Mouse (Mus musculus): ENCODE results near the gene Dleu7. TPM values are rescaled to one million over a fixed set of nuclear protein-coding genes. Genes with fewer than 3 reads are reported as not detected.

Dleu7 gene
- polyA plus RNA-seq, 1 experiment from 2014 or later: 2.3 TPM

- no peak overlapping the region for H3K4me2 ChIP-seq (ENCODE audit: low read depth, low read length)
- WGBS: 83% methylated on average over 1 of the region's 1 CpGs
- no peaks in the 10 kb centered on the region for H3K27me3 ChIP-seq (ENCODE audit: control insufficient read depth, insufficient read depth, low read length)
- no peaks in the 10 kb centered on the region for H3K9me3 ChIP-seq (replicated peaks; ENCODE audit: control insufficient read depth, low read length)
- H3K36me3 ChIP-seq (replicated peaks; ENCODE audit: control insufficient read depth, insufficient read depth, low read depth, low read length): no peaks in the 10 kb centered on the region
- H3K9ac ChIP-seq (replicated peaks; ENCODE audit: low read length): no peak overlapping the region
- DNase-seq (ENCODE audit: low spot score) (no peak), ATAC-seq (replicated peaks; ENCODE audit: insufficient number of reproducible peaks, low FRiP score, low TSS enrichment, low read depth) (no peak)
- H3K4me1 ChIP-seq (ENCODE audit: control insufficient read depth, insufficient read depth, low read length): no peaks in the 10 kb centered on the region
- H3K4me3 ChIP-seq (ENCODE audit: low read depth, low read length): no peak overlapping the region
- no peak overlapping the region for H3K27ac ChIP-seq (replicated peaks; ENCODE audit: low read depth, low read length)
Observed at GRCm38 (mm10) chr14:62307555-62307954, 14.7 kb upstream of the Dleu7 start.

- WGBS: 79% methylated on average over 3 of the region's 3 CpGs
- H3K4me1 ChIP-seq (ENCODE audit: control insufficient read depth, insufficient read depth, low read length): no peaks in the 10 kb centered on the region
- H3K9ac ChIP-seq (replicated peaks; ENCODE audit: low read length): no peak overlapping the region
- DNase-seq (ENCODE audit: low spot score) (no peak), ATAC-seq (replicated peaks; ENCODE audit: insufficient number of reproducible peaks, low FRiP score, low TSS enrichment, low read depth) (no peak)
- no peaks in the 10 kb centered on the region for H3K36me3 ChIP-seq (replicated peaks; ENCODE audit: control insufficient read depth, insufficient read depth, low read depth, low read length)
- no peaks in the 10 kb centered on the region for H3K9me3 ChIP-seq (replicated peaks; ENCODE audit: control insufficient read depth, low read length)
- H3K27me3 ChIP-seq (ENCODE audit: control insufficient read depth, insufficient read depth, low read length): no peaks in the 10 kb centered on the region
- no peak overlapping the region for H3K4me2 ChIP-seq (ENCODE audit: low read depth, low read length)
- H3K4me3 ChIP-seq (ENCODE audit: low read depth, low read length): no peak overlapping the region
- H3K27ac ChIP-seq (replicated peaks; ENCODE audit: low read depth, low read length): no peak overlapping the region
Observed at GRCm38 (mm10) chr14:62300031-62300430, 7.2 kb upstream of the Dleu7 start.

- 87% methylated on average over 1 of the region's 1 CpGs for WGBS
- H3K27me3 ChIP-seq (ENCODE audit: control insufficient read depth, insufficient read depth, low read length): no peaks in the 10 kb centered on the region
- H3K27ac ChIP-seq (replicated peaks; ENCODE audit: low read depth, low read length): no peak overlapping the region
- DNase-seq (ENCODE audit: low spot score): no peak
- H3K4me1 ChIP-seq (ENCODE audit: control insufficient read depth, insufficient read depth, low read length): no peaks in the 10 kb centered on the region
- no peak overlapping the region for H3K9ac ChIP-seq (replicated peaks; ENCODE audit: low read length)
- H3K4me3 ChIP-seq (ENCODE audit: low read depth, low read length): no peak overlapping the region
- H3K4me2 ChIP-seq (ENCODE audit: low read depth, low read length): no peak overlapping the region
- no peaks in the 10 kb centered on the region for H3K36me3 ChIP-seq (replicated peaks; ENCODE audit: control insufficient read depth, insufficient read depth, low read depth, low read length)
- no peaks in the 10 kb centered on the region for H3K9me3 ChIP-seq (replicated peaks; ENCODE audit: control insufficient read depth, low read length)
- ATAC-seq (replicated peaks; ENCODE audit: insufficient number of reproducible peaks, low FRiP score, low TSS enrichment, low read depth): no peak
Observed at GRCm38 (mm10) chr14:62298808-62299207, 6.0 kb upstream of the Dleu7 start.

GRCm38 (mm10) chr14:62292166-62292487, 720 bp downstream of the Dleu7 start:
- Histone ChIP-seq H3K9me3 (replicated peaks; ENCODE audit: control insufficient read depth, low read length) (no peaks in the 10 kb centered on the region), H3K27me3 (ENCODE audit: control insufficient read depth, insufficient read depth, low read length) (0 out of 2 replicates have a peak, but pooled peaks cover 3% of the 10 kb centered on the region), H3K4me3 (ENCODE audit: low read depth, low read length) (peak overlapping the region; percentile 47), H3K4me1 (ENCODE audit: control insufficient read depth, insufficient read depth, low read length) (peaks cover 4% of the 10 kb centered on the region; the same call in 1 of the 2 replicates), H3K4me2 (ENCODE audit: low read depth, low read length) (peak overlapping the region; percentile 99), H3K9ac (replicated peaks; ENCODE audit: low read length) (peak overlapping the region; percentile 64), H3K27ac (replicated peaks; ENCODE audit: low read depth, low read length) (no peak overlapping the region), H3K36me3 (replicated peaks; ENCODE audit: control insufficient read depth, insufficient read depth, low read depth, low read length) (no peaks in the 10 kb centered on the region)
- 27% methylated on average over 6 of the region's 7 CpGs for WGBS
- DNase-seq (ENCODE audit: low spot score) (no peak), ATAC-seq (replicated peaks; ENCODE audit: insufficient number of reproducible peaks, low FRiP score, low TSS enrichment, low read depth) (0 out of 2 replicates have a peak, but pooled peaks have one; percentile 44)

- Histone ChIP-seq H3K4me1 (ENCODE audit: control insufficient read depth, insufficient read depth, low read length) (peaks cover 4% of the 10 kb centered on the region; the same call in 1 of the 2 replicates), H3K9ac (replicated peaks; ENCODE audit: low read length) (no peak overlapping the region), H3K4me2 (ENCODE audit: low read depth, low read length) (no peak overlapping the region), H3K36me3 (replicated peaks; ENCODE audit: control insufficient read depth, insufficient read depth, low read depth, low read length) (no peaks in the 10 kb centered on the region), H3K27me3 (ENCODE audit: control insufficient read depth, insufficient read depth, low read length) (0 out of 2 replicates have a peak, but pooled peaks cover 3% of the 10 kb centered on the region), H3K4me3 (ENCODE audit: low read depth, low read length) (no peak overlapping the region), H3K27ac (replicated peaks; ENCODE audit: low read depth, low read length) (no peak overlapping the region), H3K9me3 (replicated peaks; ENCODE audit: control insufficient read depth, low read length) (no peaks in the 10 kb centered on the region)
- no peak for ATAC-seq (replicated peaks; ENCODE audit: insufficient number of reproducible peaks, low FRiP score, low TSS enrichment, low read depth)
- WGBS: 100% methylated on average over 1 of the region's 1 CpGs
- no peak for DNase-seq (ENCODE audit: low spot score)
Observed at GRCm38 (mm10) chr14:62291406-62291987, 1.4 kb downstream of the Dleu7 start.

GRCm38 (mm10) chr14:62288731-62289130, 4.1 kb downstream of the Dleu7 start:
- 91% methylated on average over 3 of the region's 3 CpGs for WGBS
- DNase-seq (ENCODE audit: low spot score) (no peak), ATAC-seq (replicated peaks; ENCODE audit: insufficient number of reproducible peaks, low FRiP score, low TSS enrichment, low read depth) (no peak)
- Histone ChIP-seq H3K4me3 (ENCODE audit: low read depth, low read length) (no peak overlapping the region), H3K27ac (replicated peaks; ENCODE audit: low read depth, low read length) (no peak overlapping the region), H3K36me3 (replicated peaks; ENCODE audit: control insufficient read depth, insufficient read depth, low read depth, low read length) (no peaks in the 10 kb centered on the region), H3K4me2 (ENCODE audit: low read depth, low read length) (no peak overlapping the region), H3K9me3 (replicated peaks; ENCODE audit: control insufficient read depth, low read length) (no peaks in the 10 kb centered on the region), H3K27me3 (ENCODE audit: control insufficient read depth, insufficient read depth, low read length) (0 out of 2 replicates have a peak, but pooled peaks cover 3% of the 10 kb centered on the region), H3K4me1 (ENCODE audit: control insufficient read depth, insufficient read depth, low read length) (peaks cover 4% of the 10 kb centered on the region; the same call in 1 of the 2 replicates), H3K9ac (replicated peaks; ENCODE audit: low read length) (no peak overlapping the region)

GRCm38 (mm10) chr14:62282974-62283373, 9.9 kb downstream of the Dleu7 start:
- H3K9ac ChIP-seq (replicated peaks; ENCODE audit: low read length): no peak overlapping the region
- no peak for ATAC-seq (replicated peaks; ENCODE audit: insufficient number of reproducible peaks, low FRiP score, low TSS enrichment, low read depth)
- no peaks in the 10 kb centered on the region for H3K27me3 ChIP-seq (ENCODE audit: control insufficient read depth, insufficient read depth, low read length)
- WGBS: 75% methylated on average over 2 of the region's 2 CpGs
- H3K4me3 ChIP-seq (ENCODE audit: low read depth, low read length): no peak overlapping the region
- H3K4me1 ChIP-seq (ENCODE audit: control insufficient read depth, insufficient read depth, low read length): no peaks in the 10 kb centered on the region
- no peak for DNase-seq (ENCODE audit: low spot score)
- H3K4me2 ChIP-seq (ENCODE audit: low read depth, low read length): no peak overlapping the region
- no peak overlapping the region for H3K27ac ChIP-seq (replicated peaks; ENCODE audit: low read depth, low read length)
- no peaks in the 10 kb centered on the region for H3K36me3 ChIP-seq (replicated peaks; ENCODE audit: control insufficient read depth, insufficient read depth, low read depth, low read length)
- H3K9me3 ChIP-seq (replicated peaks; ENCODE audit: control insufficient read depth, low read length): no peaks in the 10 kb centered on the region

GRCm38 (mm10) chr14:62273604-62274003, 19.2 kb downstream of the Dleu7 start:
- Histone ChIP-seq H3K4me2 (ENCODE audit: low read depth, low read length) (no peak overlapping the region), H3K9ac (replicated peaks; ENCODE audit: low read length) (no peak overlapping the region), H3K27me3 (ENCODE audit: control insufficient read depth, insufficient read depth, low read length) (no peaks in the 10 kb centered on the region), H3K9me3 (replicated peaks; ENCODE audit: control insufficient read depth, low read length) (no peaks in the 10 kb centered on the region), H3K27ac (replicated peaks; ENCODE audit: low read depth, low read length) (no peak overlapping the region), H3K4me1 (ENCODE audit: control insufficient read depth, insufficient read depth, low read length) (no peaks in the 10 kb centered on the region), H3K36me3 (replicated peaks; ENCODE audit: control insufficient read depth, insufficient read depth, low read depth, low read length) (no peaks in the 10 kb centered on the region), H3K4me3 (ENCODE audit: low read depth, low read length) (no peak overlapping the region)
- DNase-seq (ENCODE audit: low spot score): no peak
- no peak for ATAC-seq (replicated peaks; ENCODE audit: insufficient number of reproducible peaks, low FRiP score, low TSS enrichment, low read depth)
- 95% methylated on average over 3 of the region's 3 CpGs for WGBS

All from embryonic facial prominence, embryonic 11.5 days (tissue).